Mouse (Mus musculus): ENCODE results near the gene Tmc2.

The Tmc2 gene

GRCm38 (mm10) chr2:130246912-130247311 is 51.9 kb downstream of the Tmc2 start:
- no peak for ATAC-seq (ENCODE audit: insufficient number of reproducible peaks, low FRiP score, low TSS enrichment)

- no peak for ATAC-seq (ENCODE audit: insufficient number of reproducible peaks, low FRiP score, low TSS enrichment)
Measured at GRCm38 (mm10) chr2:130248226-130248625, 53.2 kb downstream of the Tmc2 start.

- ATAC-seq (ENCODE audit: insufficient number of reproducible peaks, low FRiP score, low TSS enrichment): no peak
Measured at GRCm38 (mm10) chr2:130256762-130257161, 61.8 kb downstream of the Tmc2 start.

- no peak for ATAC-seq (ENCODE audit: insufficient number of reproducible peaks, low FRiP score, low TSS enrichment)
Measured at GRCm38 (mm10) chr2:130260822-130261221, 65.8 kb downstream of the Tmc2 start.

GRCm38 (mm10) chr2:130261914-130262313 is 66.9 kb downstream of the Tmc2 start:
- no peak for ATAC-seq (ENCODE audit: insufficient number of reproducible peaks, low FRiP score, low TSS enrichment)

GRCm38 (mm10) chr2:130262398-130262797 is 67.4 kb downstream of the Tmc2 start:
- ATAC-seq (ENCODE audit: insufficient number of reproducible peaks, low FRiP score, low TSS enrichment): no peak

GRCm38 (mm10) chr2:130265520-130265919 is 70.5 kb downstream of the Tmc2 start:
- no peak for ATAC-seq (ENCODE audit: insufficient number of reproducible peaks, low FRiP score, low TSS enrichment)

GRCm38 (mm10) chr2:130268074-130268473 is 73.1 kb downstream of the Tmc2 start:
- ATAC-seq (ENCODE audit: insufficient number of reproducible peaks, low FRiP score, low TSS enrichment): no peak

GRCm38 (mm10) chr2:130273732-130274131 is 78.7 kb downstream of the Tmc2 start:
- ATAC-seq (ENCODE audit: insufficient number of reproducible peaks, low FRiP score, low TSS enrichment): peak; percentile 32; the same call in 1 of the 2 replicates

- peak; percentile 95 for ATAC-seq (ENCODE audit: insufficient number of reproducible peaks, low FRiP score, low TSS enrichment)
Measured at GRCm38 (mm10) chr2:130274149-130274861, 79.3 kb downstream of the Tmc2 start, which contains the start of gene Nop56. Gene Nop56, plus strand, starts transcription at chr2:130274430.

GRCm38 (mm10) chr2:130274862-130275261 is 79.9 kb downstream of the Tmc2 start:
- 0 out of 2 replicates have a peak, but pooled peaks have one; percentile 3 for ATAC-seq (ENCODE audit: insufficient number of reproducible peaks, low FRiP score, low TSS enrichment)

- no peak for ATAC-seq (ENCODE audit: insufficient number of reproducible peaks, low FRiP score, low TSS enrichment)
Measured at GRCm38 (mm10) chr2:130275649-130276048, 80.7 kb downstream of the Tmc2 start.

- ATAC-seq (ENCODE audit: insufficient number of reproducible peaks, low FRiP score, low TSS enrichment): no peak
Measured at GRCm38 (mm10) chr2:130279600-130280091, 84.7 kb downstream of the Tmc2 start.

GRCm38 (mm10) chr2:130280224-130280623 is 85.2 kb downstream of the Tmc2 start:
- no peak for ATAC-seq (ENCODE audit: insufficient number of reproducible peaks, low FRiP score, low TSS enrichment)

- ATAC-seq (ENCODE audit: insufficient number of reproducible peaks, low FRiP score, low TSS enrichment): no peak
Measured at GRCm38 (mm10) chr2:130280818-130281217, 85.8 kb downstream of the Tmc2 start.

GRCm38 (mm10) chr2:130283854-130284654 is 89.1 kb downstream of the Tmc2 start, which contains the start of gene Idh3b:
Gene Idh3b, minus strand, starts transcription at chr2:130284547.
- peak; percentile 89 for ATAC-seq (ENCODE audit: insufficient number of reproducible peaks, low FRiP score, low TSS enrichment)

- ATAC-seq (ENCODE audit: insufficient number of reproducible peaks, low FRiP score, low TSS enrichment): no peak
Measured at GRCm38 (mm10) chr2:130289086-130289485, 94.1 kb downstream of the Tmc2 start.

- ATAC-seq (ENCODE audit: insufficient number of reproducible peaks, low FRiP score, low TSS enrichment): peak; percentile 79
Measured at GRCm38 (mm10) chr2:130291434-130291833, 96.4 kb downstream of the Tmc2 start.

GRCm38 (mm10) chr2:130293009-130293408 is 98.0 kb downstream of the Tmc2 start:
- no peak for ATAC-seq (ENCODE audit: insufficient number of reproducible peaks, low FRiP score, low TSS enrichment)

GRCm38 (mm10) chr2:130293486-130293885 is 98.5 kb downstream of the Tmc2 start:
- no peak for ATAC-seq (ENCODE audit: insufficient number of reproducible peaks, low FRiP score, low TSS enrichment)
